In genomic region chr6:144781431-144782030, GRCm38 (mm10) we compare ENCODE assay signal across 8 mouse cellular contexts. TPM values are rescaled to one million over a fixed set of nuclear protein-coding genes. Genes with fewer than 3 reads are reported as not detected.
DNase-seq lines count a peak whose midpoint lies in the region; ATAC-seq and TF ChIP-seq lines count a peak whose summit lies in the region.

Gene Sox5 (minus strand): TSS chr6:144781977.

- 0% methylated on average over 45 of the region's 47 CpGs for WGBS in hindbrain, postnatal 0 days

- intact Hi-C loops in gastrocnemius, postnatal 14 days (cut with DNase I; ENCODE audit: low total_unique reads), result no loop called here

- H3K27me3 ChIP-seq in hindbrain, postnatal 0 days (ENCODE audit: insufficient read depth, low read length), result no peaks in the 10 kb centered on the region

- DNase-seq in WW6 (ENCODE audit: low read depth, low spot score), result peak; percentile 36
- peak; percentile 70 for DNase-seq in embryo, embryonic 10.5 days (ENCODE audit: low spot score)
- peak; percentile 36 for DNase-seq in gastrocnemius, postnatal 14 days
- peak; percentile 61 for DNase-seq in hindbrain, postnatal 0 days (ENCODE audit: low spot score)
- DNase-seq in left cerebral cortex, adult 8-10 months (ENCODE audit: low spot score in 2 of 2), result peak; percentile 35 to 51
- peak; percentile 51 for DNase-seq in lung, postnatal 36 days
- peak; percentile 74 for DNase-seq in retina, postnatal 1 day
- peak; percentile 46 for DNase-seq in urinary bladder, postnatal 14 days (ENCODE audit: low spot score)

- peak; percentile 84 for ATAC-seq in hindbrain, postnatal 0 days

- peak within 1 kb of the TSS; percentile 54; the same call in 1 of the 2 replicates for H3K27ac ChIP-seq in hindbrain, postnatal 0 days

- H3K4me2 ChIP-seq in hindbrain, postnatal 0 days (ENCODE audit: low read depth, low read length), result peak within 1 kb of the TSS; percentile 97

- H3K4me3 ChIP-seq in hindbrain, postnatal 0 days (ENCODE audit: low read length), result peak within 1 kb of the TSS; percentile 87

- peak within 1 kb of the TSS; percentile 71 for H3K9ac ChIP-seq in hindbrain, postnatal 0 days (replicated peaks; ENCODE audit: low read length)

- 0 out of 2 replicates have a peak, but pooled peaks cover 5% of the 10 kb centered on the region for H3K4me1 ChIP-seq in hindbrain, postnatal 0 days (ENCODE audit: insufficient read depth, low read length)

- no peaks in the 10 kb centered on the region for H3K9me3 ChIP-seq in hindbrain, postnatal 0 days (ENCODE audit: low read length)

- H3K36me3 ChIP-seq in hindbrain, postnatal 0 days (ENCODE audit: insufficient read depth, low read length), result no peaks in the 10 kb centered on the region

- no peak for TF ChIP-seq CTCF in hindbrain, postnatal 0 days (IDR thresholded peaks at IDR 0.05; ENCODE audit: low read depth)

RNA-seq across cellular contexts. Expression of gene Sox5, which starts in this region (rescaled TPM):
- total RNA-seq in gastrocnemius, postnatal 14 days (2021), result 1 to 10 TPM; 1.7 to 1.9 TPM
- 12.3 and 26.2 TPM in 2 replicates for total RNA-seq in hindbrain, postnatal 0 days (2014; rRNA removed)
- 32.9 and 35.1 TPM in 2 replicates for polyA plus RNA-seq in hindbrain, postnatal 0 days (2015; fragmentation: Nextera tagmentation; extraction: Ambion mirVana)
- total RNA-seq in left cerebral cortex, adult 8-10 months (2022), result 10 to 100 TPM; 46.1 to 57.5 (median 51.3) TPM

Comparison
In these comparisons a context has a peak if more than half of its experiments do, and no peak if none do; other contexts are left out.
1. Peak in every context shown above with its lines: DNase-seq, ATAC-seq, H3K4me3 ChIP-seq and H3K27ac ChIP-seq.